Mouse (Mus musculus) MEL (cell line): Measurements from ENCODE around the gene Glra1. TPM values are rescaled to one million over a fixed set of nuclear protein-coding genes. Genes with fewer than 3 reads are reported as not detected.
A peak's percentile ranks its signal among the peaks of the same experiment; 100 is the strongest.

Experiments used
- DNase-seq: peaks from one replicate; pipeline ENCODE4 v3.0.0; 2011; ENCODE audit warnings: low read depth, low spot score
- H3K27ac ChIP-seq: 2 replicates; pipeline ENCODE4 v1.5.1; 2012; ENCODE audit warnings: low read depth, mild to moderate bottlenecking, control low read depth, low read length, moderate library complexity; ENCODE audit not compliant: control insufficient read depth
- H3K27me3 ChIP-seq, 2 experiments: fragments of 150-350 bp in 1 of 2; sonication (generic) in 1 of 2; 2 replicates each; pipeline ENCODE4 v1.6.1; 2012; ENCODE audit warnings: low read length in 2 of 2, mild to moderate bottlenecking in 2 of 2, improper control_type of control experiment in 1 of 2, moderate library complexity in 1 of 2; ENCODE audit not compliant: insufficient read depth in 2 of 2, control insufficient read depth in 1 of 2
- H3K36me3 ChIP-seq, 2 experiments: 2 replicates each; pipeline ENCODE4 v1.6.1; 2012 to 2014; ENCODE audit warnings: low read length in 2 of 2, improper control_type of control experiment in 1 of 2, inconsistent platforms in 1 of 2, mild to moderate bottlenecking in 1 of 2; ENCODE audit not compliant: insufficient read depth in 2 of 2, control insufficient read depth in 1 of 2
- H3K4me1 ChIP-seq, 2 experiments: fragments of 150-350 bp in 1 of 2; sonication (generic) in 1 of 2; 2 replicates each; pipeline ENCODE4 v1.6.1; 2012; ENCODE audit warnings: low read length in 2 of 2, improper control_type of control experiment in 1 of 2, mild to moderate bottlenecking in 1 of 2; ENCODE audit not compliant: insufficient read depth in 2 of 2, control insufficient read depth in 1 of 2
- H3K4me3 ChIP-seq, 2 experiments: fragments of 150-350 bp in 1 of 2; sonication (generic) in 1 of 2; 2 replicates each; pipeline ENCODE4 v1.5.1; 2012; ENCODE audit warnings: low read depth in 2 of 2, low read length in 2 of 2, mild to moderate bottlenecking in 2 of 2, moderate library complexity in 2 of 2, control low read depth in 1 of 2, improper control_type of control experiment in 1 of 2; ENCODE audit not compliant: control insufficient read depth in 1 of 2, insufficient read depth in 1 of 2
- H3K79me2 ChIP-seq: 2 replicates; pipeline ENCODE4 v1.6.1; 2012; ENCODE audit warnings: mild to moderate bottlenecking, low read length, moderate library complexity; ENCODE audit not compliant: control insufficient read depth, poor library complexity, insufficient read depth
- H3K9ac ChIP-seq: 2 replicates; pipeline ENCODE4 v1.6.1; 2012; ENCODE audit warnings: low read depth, mild to moderate bottlenecking, control low read depth, low read length, moderate library complexity; ENCODE audit not compliant: control insufficient read depth, poor library complexity, severe bottlenecking
- H3K9me3 ChIP-seq: fragments of 150-350 bp; sonication (generic); replicated peaks from 2 replicates; pipeline ENCODE4 v1.6.1; 2012; ENCODE audit warnings: mild to moderate bottlenecking, low read length, improper control_type of control experiment, moderate library complexity; ENCODE audit not compliant: insufficient read depth
- BHLHE40 ChIP-seq: IDR thresholded peaks from 2 replicates; pipeline ENCODE4 v1.6.1; 2012; ENCODE audit warnings: low read depth, mild to moderate bottlenecking, inconsistent platforms, low read length, improper control_type of control experiment, borderline replicate concordance
- CHD2 ChIP-seq: IDR thresholded peaks from 2 replicates; pipeline ENCODE4 v1.6.1; 2011; ENCODE audit warnings: low read length, improper control_type of control experiment
- CTCF ChIP-seq, 3 experiments: IDR thresholded peaks in 2 of 3; conservative IDR thresholded peaks in 1 of 3; 2 replicates each; pipeline ENCODE4 v1.5.1; 2011 to 2012; ENCODE audit warnings: low read length in 3 of 3, low read depth in 2 of 3, mild to moderate bottlenecking in 2 of 3, improper control_type of control experiment in 1 of 3, inconsistent platforms in 1 of 3, mixed read lengths in 1 of 3, moderate library complexity in 1 of 3; ENCODE audit not compliant: control insufficient read depth in 1 of 3, insufficient read depth in 1 of 3, poor library complexity in 1 of 3, severe bottlenecking in 1 of 3
- E2F4 ChIP-seq: IDR thresholded peaks from 2 replicates; pipeline ENCODE4 v1.6.1; 2011; ENCODE audit warnings: low read depth, low read length, improper control_type of control experiment, borderline replicate concordance
- GATA1 ChIP-seq: IDR thresholded peaks from 2 replicates; pipeline ENCODE4 v1.6.1; 2011; ENCODE audit warnings: low read depth, low read length, improper control_type of control experiment
- MAZ ChIP-seq: IDR thresholded peaks from 2 replicates; pipeline ENCODE4 v1.6.1; 2012; ENCODE audit warnings: low read depth, mild to moderate bottlenecking, inconsistent platforms, low read length, improper control_type of control experiment
- MXI1 ChIP-seq: IDR thresholded peaks from 2 replicates; pipeline ENCODE4 v1.6.1; 2011; ENCODE audit warnings: mild to moderate bottlenecking, low read depth, low read length, improper control_type of control experiment
- MYC ChIP-seq: IDR thresholded peaks from 2 replicates; pipeline ENCODE4 v1.6.1; 2011; ENCODE audit warnings: low read depth, mild to moderate bottlenecking, low read length, improper control_type of control experiment, moderate library complexity
- NELFE ChIP-seq: IDR thresholded peaks from 2 replicates; pipeline ENCODE4 v1.6.1; 2011; ENCODE audit warnings: low read depth, low read length, improper control_type of control experiment
- POLR2A ChIP-seq, 2 experiments: IDR thresholded peaks; 2 replicates each; pipeline ENCODE4 v1.6.1; 2011 to 2012; ENCODE audit warnings: low read length in 2 of 2, mild to moderate bottlenecking in 2 of 2, control low read depth in 1 of 2, improper control_type of control experiment in 1 of 2, low read depth in 1 of 2, moderate library complexity in 1 of 2; ENCODE audit not compliant: control insufficient read depth in 1 of 2, insufficient read depth in 1 of 2, poor library complexity in 1 of 2
- RAD21 ChIP-seq: IDR thresholded peaks from 2 replicates; pipeline ENCODE4 v1.6.1; 2011; ENCODE audit warnings: mild to moderate bottlenecking, low read depth, low read length, improper control_type of control experiment
- RCOR1 ChIP-seq: IDR thresholded peaks from 2 replicates; pipeline ENCODE4 v1.6.1; 2012; ENCODE audit warnings: low read depth, mild to moderate bottlenecking, inconsistent platforms, low read length, improper control_type of control experiment
- SIN3A ChIP-seq: IDR thresholded peaks from 2 replicates; pipeline ENCODE4 v1.6.1; 2012; ENCODE audit warnings: low read length, improper control_type of control experiment, inconsistent platforms
- SMC3 ChIP-seq: IDR thresholded peaks from 2 replicates; pipeline ENCODE4 v1.6.1; 2011; ENCODE audit warnings: low read depth, low read length, improper control_type of control experiment
- UBTF ChIP-seq: IDR thresholded peaks from 2 replicates; pipeline ENCODE4 v1.6.1; 2012; ENCODE audit warnings: low read depth, mild to moderate bottlenecking, inconsistent platforms, low read length, improper control_type of control experiment, moderate library complexity, borderline replicate concordance; ENCODE audit not compliant: insufficient read depth
- USF1 ChIP-seq: IDR thresholded peaks from 2 replicates; pipeline ENCODE4 v1.6.1; 2014; ENCODE audit warnings: low read depth, mild to moderate bottlenecking, inconsistent platforms, low read length, improper control_type of control experiment, moderate library complexity
- USF2 ChIP-seq, 2 experiments: IDR thresholded peaks; 2 replicates each; pipeline ENCODE4 v1.6.1; 2011 to 2012; ENCODE audit warnings: improper control_type of control experiment in 2 of 2, low read length in 2 of 2, borderline replicate concordance in 1 of 2, inconsistent platforms in 1 of 2, low read depth in 1 of 2, mild to moderate bottlenecking in 1 of 2; ENCODE audit not compliant: insufficient read depth in 1 of 2
- ZC3H11A ChIP-seq: IDR thresholded peaks from 2 replicates; pipeline ENCODE4 v1.6.1; 2012; ENCODE audit warnings: low read depth, mild to moderate bottlenecking, inconsistent platforms, low read length, improper control_type of control experiment
- ZMIZ1 ChIP-seq: IDR thresholded peaks from 2 replicates; pipeline ENCODE4 v1.6.1; 2012; ENCODE audit warnings: low read depth, mild to moderate bottlenecking, inconsistent platforms, low read length, improper control_type of control experiment, moderate library complexity
- polyA plus RNA-seq, 2 experiments: library from polyadenylated mRNA; stranded (reverse) in 1 of 2; unstranded in 1 of 2; fragments of >175 nt in 1 of 2; fragments of >200 nt in 1 of 2; gene quantifications; 2 replicates each; pipeline versions ENCODE4 v1.2.1 to v1.2.4; 2012; ENCODE audit warnings: low replicate concordance in 2 of 2, low read depth in 1 of 2; ENCODE audit not compliant: insufficient read length in 2 of 2, insufficient read depth in 1 of 2, missing spikeins in 1 of 2
- total RNA-seq: library from RNA; depleted of rRNA; stranded (reverse); fragments of 300-350 nt; gene quantifications from 2 replicates; pipeline ENCODE4 v1.2.3, GENCODE M21; 2012

Glra1 gene
- total and polyA plus RNA-seq, 3 experiments, result not detected

- TF ChIP-seq MYC, result peak; percentile 73; the same call in 1 of the 2 replicates
- no peak for TF ChIP-seq ZC3H11A
- peak; percentile 65; the same call in 1 of the 2 replicates for TF ChIP-seq SIN3A
- TF ChIP-seq USF2 (IDR thresholded peaks at IDR 0.05; ENCODE audit: borderline replicate concordance in 1 of 2, insufficient read depth in 1 of 2, low read depth in 1 of 2, low read length in 2 of 2), result no peak
- peak; percentile 86 for TF ChIP-seq MXI1
- TF ChIP-seq CHD2, result no peak
- TF ChIP-seq UBTF, result peak; percentile 38; the same call in 1 of the 2 replicates
- TF ChIP-seq RCOR1, result peak; percentile 87
- no peak for TF ChIP-seq E2F4
- TF ChIP-seq BHLHE40, result 0 out of 2 replicates have a peak, but pooled peaks have one; percentile 10
- no peak for TF ChIP-seq NELFE
- peak; percentile 94 for TF ChIP-seq GATA1
- TF ChIP-seq ZMIZ1, result no peak
Observed at GRCm38 (mm10) chr11:55530741-55531140, 77.3 kb downstream of the Glra1 start (continued).

GRCm38 (mm10) chr11:55518806-55519674 is 89.0 kb downstream of the Glra1 start:
- peaks cover 14 to 16% of the 10 kb centered on the region in 2 experiments for H3K4me1 ChIP-seq
- no peak overlapping the region; a peak in 1 of 4 replicates for H3K4me3 ChIP-seq
- peak; percentile 84 for DNase-seq
- TF ChIP-seq MYC, result 0 out of 2 replicates have a peak, but pooled peaks have one; percentile 15
- peak; percentile 94 for TF ChIP-seq RAD21
- peak; percentile 89 for TF ChIP-seq SMC3
- TF ChIP-seq POLR2A (IDR thresholded peaks at IDR 0.05; ENCODE audit: control insufficient read depth in 1 of 2, insufficient read depth in 1 of 2, low read depth in 1 of 2, low read length in 2 of 2, poor library complexity in 1 of 2), result no peak
- TF ChIP-seq BHLHE40, result 0 out of 2 replicates have a peak, but pooled peaks have one; percentile 30
- TF ChIP-seq ZC3H11A, result peak; percentile 85
- TF ChIP-seq MAZ, result peak; percentile 75; the same call in 1 of the 2 replicates
- peak; percentile 88 to 98 (median 95) for TF ChIP-seq CTCF (IDR thresholded peaks at IDR 0.05 in 2 of 3, conservative IDR thresholded peaks at IDR 0.05 in 1 of 3; ENCODE audit: control insufficient read depth in 1 of 3, insufficient read depth in 1 of 3, low read depth in 2 of 3, low read length in 3 of 3, poor library complexity in 1 of 3, severe bottlenecking in 1 of 3)
- TF ChIP-seq SIN3A, result peak; percentile 50; the same call in 1 of the 2 replicates
- no peak for TF ChIP-seq USF1
- H3K27me3 ChIP-seq, result no peaks in the 10 kb centered on the region
- H3K9ac ChIP-seq, result no peak overlapping the region
- no peaks in the 10 kb centered on the region for H3K79me2 ChIP-seq
- no peaks in the 10 kb centered on the region for H3K9me3 ChIP-seq
- H3K27ac ChIP-seq, result no peak overlapping the region
- peaks cover 0 to 14% of the 10 kb centered on the region in 2 experiments; a peak in 2 of 4 replicates for H3K36me3 ChIP-seq
